Mouse (Mus musculus) embryonic fibroblast, embryonic 13.5 days (primary cell): ENCODE measurements at regions not wholly inside any gene's neighbourhood (a gene's known extent, or its start where the extent isn't known, plus 50 kb on each side); places are given as distances from the start of the nearest gene placed in this dataset.

Experiments
- CTCF ChIP-seq: IDR thresholded peaks from 2 replicates; pipeline ENCODE4 v1.5.1; 2011; ENCODE audit warnings: mild to moderate bottlenecking, control low read depth, low read length, moderate library complexity, borderline replicate concordance; ENCODE audit not compliant: insufficient read depth
- POLR2A ChIP-seq: IDR thresholded peaks from 2 replicates; pipeline ENCODE4 v1.6.1; 2011; ENCODE audit warnings: low read depth, mild to moderate bottlenecking, control low read depth, low read length, moderate library complexity

- no peak for TF ChIP-seq POLR2A
- TF ChIP-seq CTCF: no peak
Measured at GRCm38 (mm10) chr11:114215256-114215655, 148.4 kb upstream of the Sdk2 start.
